Mouse (Mus musculus) stomach, embryonic 14.5 days (tissue): ENCODE results near the gene Btbd35f22. TPM values are rescaled to one million over a fixed set of nuclear protein-coding genes. Genes with fewer than 3 reads are reported as not detected.
"Not testable (repeated sequence)": the region's sequence is repeated elsewhere in the genome, so short reads cannot be mapped to it uniquely, and the experiment has no call there.

Source experiments
- ATAC-seq: fragments of 200-750 bp; cut with Nextera tagmentation; 2 replicates; pipeline ENCODE4 v1.8.0; 2017; ENCODE audit warnings: low read depth, moderate TSS enrichment; ENCODE audit not compliant: insufficient number of reproducible peaks, insufficient read depth, low FRiP score
- H3K27ac ChIP-seq: fragments of 300-500 bp; sonication (generic); 2 replicates; pipeline ENCODE4 v1.5.1; 2014; ENCODE audit warnings: mild to moderate bottlenecking, low read length, moderate library complexity, mixed read lengths
- H3K27me3 ChIP-seq: fragments of 300-500 bp; sonication (generic); 2 replicates; pipeline ENCODE4 v1.6.1; 2014; ENCODE audit warnings: low read length, control low read depth, mixed read lengths; ENCODE audit not compliant: control insufficient read depth, insufficient read depth
- H3K36me3 ChIP-seq: fragments of 300-500 bp; sonication (generic); 2 replicates; pipeline ENCODE4 v1.6.1; 2014; ENCODE audit warnings: mild to moderate bottlenecking, control low read depth, low read length, moderate library complexity, mixed read lengths; ENCODE audit not compliant: control insufficient read depth, insufficient read depth
- H3K4me1 ChIP-seq: fragments of 300-500 bp; sonication (generic); 2 replicates; pipeline ENCODE4 v1.6.1; 2014; ENCODE audit warnings: low read length, control low read depth, mixed read lengths; ENCODE audit not compliant: control insufficient read depth, insufficient read depth
- H3K4me2 ChIP-seq: fragments of 300-500 bp; sonication (generic); replicated peaks from 2 replicates; pipeline ENCODE4 v1.6.1; 2014; ENCODE audit warnings: low read depth, low read length, control low read depth
- H3K4me3 ChIP-seq: fragments of 300-500 bp; sonication (generic); 2 replicates; pipeline ENCODE4 v1.5.1; 2014; ENCODE audit warnings: low read depth, low read length, control low read depth
- H3K9ac ChIP-seq: fragments of 300-500 bp; sonication (generic); replicated peaks from 2 replicates; pipeline ENCODE4 v1.6.1; 2014; ENCODE audit warnings: low read depth, mild to moderate bottlenecking, control low read depth, low read length, moderate library complexity, mixed read lengths
- H3K9me3 ChIP-seq: fragments of 300-500 bp; sonication (generic); 2 replicates; pipeline ENCODE4 v1.6.1; 2016; ENCODE audit warnings: low read depth, low read length, control low read depth; ENCODE audit not compliant: control insufficient read depth
- WGBS: fragments of 180-500 bp; shearing (Covaris S2); extraction: QIAGEN DNeasy Blood & Tissue Kit; methylation state at CpG from one replicate; pipeline ENCODE4 v1.1.7; 2014; 5-methylcytosine and 5-hydroxymethylcytosine counted together
- polyA plus RNA-seq: library from polyadenylated mRNA; unstranded; fragments of >200 nt; fragmentation: Nextera tagmentation; extraction: Ambion mirVana; gene quantifications from 2 replicates; pipeline ENCODE4 v1.2.1, GENCODE M21; 2014

The Btbd35f22 gene
- polyA plus RNA-seq: not detected in 2 replicates

- not testable (repeated sequence) for ATAC-seq, H3K27ac ChIP-seq
- no CpG with 5 or more reads among the region's 3 CpGs for WGBS
Measured at GRCm38 (mm10) chrX:32047529-32047928, at the start of gene Btbd35f22. Gene Btbd35f22, plus strand, starts transcription at chrX:32047829.

More at GRCm38 (mm10) chrX:32047529-32047928, at the start of gene Btbd35f22:
- not testable (repeated sequence) for H3K4me1 ChIP-seq, H3K4me2 ChIP-seq, H3K4me3 ChIP-seq, H3K36me3 ChIP-seq, H3K9ac ChIP-seq, H3K9me3 ChIP-seq, H3K27me3 ChIP-seq

Other genes starting within 250 kb of the Btbd35f22 start
- not detected in 2 replicates for gene Gm21637, start 85.8 kb upstream of the Btbd35f22 start, polyA plus RNA-seq
- not detected in 2 replicates for gene Btbd35f2, start 230.6 kb downstream of the Btbd35f22 start, polyA plus RNA-seq